In genomic region chr2:34804172-34804571, GRCm38 (mm10) we compare ENCODE assay signal across 14 mouse cellular contexts. TPM values are rescaled to one million over a fixed set of nuclear protein-coding genes. Genes with fewer than 3 reads are reported as not detected.
DNase-seq lines count a peak whose midpoint lies in the region; ATAC-seq and TF ChIP-seq lines count a peak whose summit lies in the region.
"Had no signal": no experiment of that assay in that cellular context is flagged by ENCODE, and none has a peak within 500 bp of the region (broad histone marks: within the 10 kb centered on the region; RNA-seq: fewer than 3 reads in every experiment).

No protein-coding gene starts in this region.

- peaks cover 8 to 26% of the 10 kb centered on the region in 2 experiments; a peak in 3 of 4 replicates for H3K4me1 ChIP-seq in heart, embryonic 14.5 days (ENCODE audit: control insufficient read depth in 2 of 2, insufficient read depth in 2 of 2, low read length in 2 of 2)
- H3K4me1 ChIP-seq in lung, embryonic 15.5 days, result peaks cover 17% of the 10 kb centered on the region
- H3K4me1 ChIP-seq in hindbrain, postnatal 0 days (ENCODE audit: insufficient read depth, low read length), result 0 out of 2 replicates have a peak, but pooled peaks cover 1% of the 10 kb centered on the region
- peaks cover 32% of the 10 kb centered on the region for H3K4me1 ChIP-seq in neural tube, embryonic 13.5 days (replicated peaks)

- H3K9ac ChIP-seq in heart, embryonic 14.5 days (ENCODE audit: low read length), result no peak overlapping the region
- no peak overlapping the region for H3K9ac ChIP-seq in lung, embryonic 15.5 days
- no peak overlapping the region for H3K9ac ChIP-seq in hindbrain, postnatal 0 days (replicated peaks; ENCODE audit: low read length)
- H3K9ac ChIP-seq in neural tube, embryonic 13.5 days, result no peak overlapping the region

- WGBS in heart, embryonic 14.5 days, result 94% methylated on average over 2 of the region's 2 CpGs
- WGBS in lung, embryonic 15.5 days, result 97% methylated on average over 2 of the region's 2 CpGs
- 95% methylated on average over 2 of the region's 2 CpGs for WGBS in hindbrain, postnatal 0 days
- WGBS in neural tube, embryonic 13.5 days, result 92% methylated on average over 2 of the region's 2 CpGs

- no peaks in the 10 kb centered on the region for H3K9me3 ChIP-seq in heart, embryonic 14.5 days (ENCODE audit: control insufficient read depth, low read length)
- H3K9me3 ChIP-seq in lung, embryonic 15.5 days, result no peaks in the 10 kb centered on the region
- no peaks in the 10 kb centered on the region for H3K9me3 ChIP-seq in hindbrain, postnatal 0 days (ENCODE audit: low read length)
- H3K9me3 ChIP-seq in neural tube, embryonic 13.5 days, result no peaks in the 10 kb centered on the region

- intact Hi-C loops in heart, postnatal 36 days (cut with DNase I), result loop anchor here (2.0 kb wide), 1 partner anchor 21 kb away; no protein-coding TSS in a partner anchor

- no peak for ATAC-seq in heart, embryonic 14.5 days (ENCODE audit: insufficient number of reproducible peaks, insufficient read depth, low FRiP score, low read depth)
- no peak for ATAC-seq in lung, embryonic 15.5 days (ENCODE audit: borderline replicate concordance, extremely low read depth, low FRiP score, low TSS enrichment)
- no peak for ATAC-seq in hindbrain, postnatal 0 days
- no peak for ATAC-seq in neural tube, embryonic 13.5 days (ENCODE audit: low read depth)

- peaks cover 47% of the 10 kb centered on the region for H3K36me3 ChIP-seq in heart, embryonic 14.5 days (ENCODE audit: control insufficient read depth, insufficient read depth, low read length)
- peaks cover 23% of the 10 kb centered on the region; the same call in 1 of the 2 replicates for H3K36me3 ChIP-seq in lung, embryonic 15.5 days
- H3K36me3 ChIP-seq in hindbrain, postnatal 0 days (ENCODE audit: insufficient read depth, low read length), result no peaks in the 10 kb centered on the region; the same call in 1 of the 2 replicates
- peaks cover 29% of the 10 kb centered on the region for H3K36me3 ChIP-seq in neural tube, embryonic 13.5 days

- H3K27me3 ChIP-seq in heart, embryonic 14.5 days (ENCODE audit: control insufficient read depth, insufficient read depth, low read length), result no peaks in the 10 kb centered on the region
- H3K27me3 ChIP-seq in lung, embryonic 15.5 days, result no peaks in the 10 kb centered on the region
- no peaks in the 10 kb centered on the region for H3K27me3 ChIP-seq in hindbrain, postnatal 0 days (ENCODE audit: insufficient read depth, low read length)
- no peaks in the 10 kb centered on the region for H3K27me3 ChIP-seq in neural tube, embryonic 13.5 days

- H3K4me2 ChIP-seq in heart, embryonic 14.5 days (ENCODE audit: low read length), result 0 out of 2 replicates have a peak overlapping the region, but pooled peaks have one; percentile 82
- H3K4me2 ChIP-seq in lung, embryonic 15.5 days, result peak overlapping the region; percentile 40
- H3K4me2 ChIP-seq in hindbrain, postnatal 0 days (ENCODE audit: low read depth, low read length), result 0 out of 2 replicates have a peak overlapping the region, but pooled peaks have one; percentile 69
- H3K4me2 ChIP-seq in neural tube, embryonic 13.5 days, result peak overlapping the region; percentile 81; the same call in 1 of the 2 replicates

- H3K4me3 ChIP-seq in heart, embryonic 14.5 days (ENCODE audit: control insufficient read depth in 1 of 2, insufficient read depth in 1 of 2, low read depth in 1 of 2, low read length in 2 of 2), result no peak overlapping the region
- H3K4me3 ChIP-seq in lung, embryonic 15.5 days, result peak overlapping the region; percentile 18; the same call in 1 of the 2 replicates
- no peak overlapping the region for H3K4me3 ChIP-seq in hindbrain, postnatal 0 days (ENCODE audit: low read length)
- no peak overlapping the region for H3K4me3 ChIP-seq in neural tube, embryonic 13.5 days

- no peak overlapping the region for H3K27ac ChIP-seq in heart, embryonic 14.5 days (replicated peaks in 1 of 2; ENCODE audit: control insufficient read depth in 1 of 2, insufficient read depth in 1 of 2, low read depth in 2 of 2, low read length in 2 of 2)
- no peak overlapping the region for H3K27ac ChIP-seq in lung, embryonic 15.5 days
- no peak overlapping the region for H3K27ac ChIP-seq in hindbrain, postnatal 0 days
- H3K27ac ChIP-seq in neural tube, embryonic 13.5 days (replicated peaks), result no peak overlapping the region

- no peak for TF ChIP-seq CTCF in hindbrain, postnatal 0 days (IDR thresholded peaks at IDR 0.05; ENCODE audit: low read depth)

- DNase-seq in heart, postnatal 36 days, result no peak
- DNase-seq in lung, postnatal 4 days, result no peak
- no peak for DNase-seq in hindbrain, postnatal 0 days (ENCODE audit: low spot score)
- no peak for DNase-seq in urinary bladder, postnatal 14 days (ENCODE audit: low spot score)
- DNase-seq: adrenal gland, postnatal 36 days; kidney, postnatal 10 days; retina, postnatal 1 day; thymus, postnatal 4 days had no signal

RNA-seq across cellular contexts. Expression of gene Rabepk, which starts 4.5 kb away (rescaled TPM):
- polyA plus RNA-seq in heart, embryonic 14.5 days (2014; fragmentation: Nextera tagmentation; extraction: Ambion mirVana), result 25.5 and 26.7 TPM in 2 replicates
- 10 to 100 TPM; 12.2 to 14.2 TPM for total RNA-seq in heart, postnatal 36 days (2021)
- polyA plus RNA-seq in lung, embryonic 15.5 days (2015; fragmentation: Nextera tagmentation; extraction: Ambion mirVana), result 38.4 and 45.4 TPM in 2 replicates
- total RNA-seq in hindbrain, postnatal 0 days (2014; rRNA removed), result 15.8 and 19.0 TPM in 2 replicates
- 28.2 and 28.8 TPM in 2 replicates for polyA plus RNA-seq in hindbrain, postnatal 0 days (2015; fragmentation: Nextera tagmentation; extraction: Ambion mirVana)
- 25.7 and 27.1 TPM in 2 replicates for polyA plus RNA-seq in neural tube, embryonic 13.5 days (2015; fragmentation: Nextera tagmentation; extraction: Ambion mirVana)

RNA-seq across cellular contexts. Expression of gene Fbxw2, which starts 21.9 kb away (rescaled TPM):
- 51.0 and 65.8 TPM in 2 replicates for polyA plus RNA-seq in heart, embryonic 14.5 days (2014; fragmentation: Nextera tagmentation; extraction: Ambion mirVana)
- total RNA-seq in heart, postnatal 36 days (2021), result 10 to 100 TPM; 50.4 to 55.3 TPM
- 93.2 and 94.1 TPM in 2 replicates for polyA plus RNA-seq in lung, embryonic 15.5 days (2015; fragmentation: Nextera tagmentation; extraction: Ambion mirVana)
- total RNA-seq in hindbrain, postnatal 0 days (2014; rRNA removed), result 94.9 and 112 TPM in 2 replicates
- 111 and 118 TPM in 2 replicates for polyA plus RNA-seq in hindbrain, postnatal 0 days (2015; fragmentation: Nextera tagmentation; extraction: Ambion mirVana)
- 76.6 and 80.1 TPM in 2 replicates for polyA plus RNA-seq in neural tube, embryonic 13.5 days (2015; fragmentation: Nextera tagmentation; extraction: Ambion mirVana)

RNA-seq across cellular contexts. Expression of gene Gm34653, which starts 28.6 kb away (rescaled TPM):
- not detected in 2 replicates for polyA plus RNA-seq in heart, embryonic 14.5 days (2014; fragmentation: Nextera tagmentation; extraction: Ambion mirVana)
- total RNA-seq in heart, postnatal 36 days (2021), result not detected
- not detected in 2 replicates for polyA plus RNA-seq in lung, embryonic 15.5 days (2015; fragmentation: Nextera tagmentation; extraction: Ambion mirVana)
- total RNA-seq in hindbrain, postnatal 0 days (2014; rRNA removed), result 0.16 TPM in 1 of 2 replicates, not detected in the other
- 0.09 TPM in 1 of 2 replicates, not detected in the other for polyA plus RNA-seq in hindbrain, postnatal 0 days (2015; fragmentation: Nextera tagmentation; extraction: Ambion mirVana)
- polyA plus RNA-seq in neural tube, embryonic 13.5 days (2015; fragmentation: Nextera tagmentation; extraction: Ambion mirVana), result not detected in 2 replicates
- total RNA-seq: adrenal gland, postnatal 36 days; left cerebral cortex, adult 8-10 months had no signal
- polyA plus RNA-seq: embryonic facial prominence, embryonic 11.5 days; frontal cortex, adult 2 months had no signal

RNA-seq across cellular contexts. Expression of gene Hspa5, which starts 32.4 kb away (rescaled TPM):
- 545 and 663 TPM in 2 replicates for polyA plus RNA-seq in heart, embryonic 14.5 days (2014; fragmentation: Nextera tagmentation; extraction: Ambion mirVana)
- total RNA-seq in heart, postnatal 36 days (2021), result 100 to 1,000 TPM; 565 to 705 TPM
- polyA plus RNA-seq in lung, embryonic 15.5 days (2015; fragmentation: Nextera tagmentation; extraction: Ambion mirVana), result 1,024 and 1,028 TPM in 2 replicates
- 148 and 186 TPM in 2 replicates for total RNA-seq in hindbrain, postnatal 0 days (2014; rRNA removed)
- polyA plus RNA-seq in hindbrain, postnatal 0 days (2015; fragmentation: Nextera tagmentation; extraction: Ambion mirVana), result 321 and 322 TPM in 2 replicates
- 505 and 686 TPM in 2 replicates for polyA plus RNA-seq in neural tube, embryonic 13.5 days (2015; fragmentation: Nextera tagmentation; extraction: Ambion mirVana)

RNA-seq across cellular contexts. Expression of gene Gapvd1, which starts 49.1 kb away (rescaled TPM):
- 66.2 and 69.5 TPM in 2 replicates for polyA plus RNA-seq in heart, embryonic 14.5 days (2014; fragmentation: Nextera tagmentation; extraction: Ambion mirVana)
- 10 to 100 TPM; 37.5 to 41.5 TPM for total RNA-seq in heart, postnatal 36 days (2021)
- polyA plus RNA-seq in lung, embryonic 15.5 days (2015; fragmentation: Nextera tagmentation; extraction: Ambion mirVana), result 81.4 and 85.9 TPM in 2 replicates
- total RNA-seq in hindbrain, postnatal 0 days (2014; rRNA removed), result 71.2 and 74.0 TPM in 2 replicates
- 79.8 and 80.8 TPM in 2 replicates for polyA plus RNA-seq in hindbrain, postnatal 0 days (2015; fragmentation: Nextera tagmentation; extraction: Ambion mirVana)
- polyA plus RNA-seq in neural tube, embryonic 13.5 days (2015; fragmentation: Nextera tagmentation; extraction: Ambion mirVana), result 119 and 120 TPM in 2 replicates
